Mouse (Mus musculus) erythroblast, embryonic 14.5 days (primary cell): Measurements from ENCODE around the gene Rsph6a. TPM values are rescaled to one million over a fixed set of nuclear protein-coding genes. Genes with fewer than 3 reads are reported as not detected.

Experiments
- H3K27me3 ChIP-seq: 2 replicates; pipeline ENCODE4 v1.6.1; 2012; ENCODE audit warnings: inconsistent platforms; ENCODE audit not compliant: control insufficient read depth
- H3K36me3 ChIP-seq: 2 replicates; pipeline ENCODE4 v1.6.1; 2012; ENCODE audit warnings: mild to moderate bottlenecking, inconsistent platforms; ENCODE audit not compliant: control insufficient read depth
- H3K4me1 ChIP-seq: 2 replicates; pipeline ENCODE4 v1.6.1; 2012; ENCODE audit warnings: inconsistent platforms; ENCODE audit not compliant: control insufficient read depth
- H3K4me3 ChIP-seq: replicated peaks from 2 replicates; pipeline ENCODE3; 2012; ENCODE audit warnings: moderate library complexity, mild to moderate bottlenecking, inconsistent platforms
- H3K9me3 ChIP-seq: 2 replicates; pipeline ENCODE4 v1.6.1; 2012; ENCODE audit warnings: low read length, inconsistent platforms, mixed read lengths; ENCODE audit not compliant: control insufficient read depth
- GATA1 ChIP-seq: IDR thresholded peaks from 2 replicates; pipeline ENCODE4 v1.6.1; 2012; ENCODE audit warnings: low read length, inconsistent platforms, mixed read lengths
- TAL1 ChIP-seq: IDR thresholded peaks from 3 replicates; pipeline ENCODE4 v1.6.1; 2012; ENCODE audit warnings: low read length, inconsistent platforms, mixed read lengths
- polyA plus RNA-seq: library from polyadenylated mRNA; stranded (reverse); fragments of >175 nt; gene quantifications from 2 replicates; pipeline ENCODE4 v1.2.3, GENCODE M21; 2012

The Rsph6a gene
- polyA plus RNA-seq, 1 experiment, result not detected

DNA sequence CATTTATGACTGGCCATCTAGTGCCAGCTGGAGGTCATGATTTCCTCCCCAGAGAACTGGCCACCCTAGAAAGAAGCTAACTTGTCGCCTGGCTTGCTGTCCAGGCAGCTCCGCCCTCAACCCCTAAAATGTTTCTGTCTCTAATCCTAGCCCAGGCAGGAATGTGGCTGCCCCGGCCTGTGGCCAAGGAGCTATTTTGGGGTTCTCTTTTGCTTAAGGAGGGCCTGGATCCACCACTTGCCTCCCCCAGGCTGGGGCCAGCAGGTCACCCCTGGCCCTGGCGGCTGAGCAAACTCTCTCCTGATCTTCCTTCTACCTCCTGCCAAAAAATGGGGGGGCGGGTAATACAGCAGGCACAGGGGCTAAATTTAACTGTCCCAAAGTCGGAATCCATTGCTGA lies 28.6 kb downstream of the Rsph6a start:
- Histone ChIP-seq H3K36me3 (peaks cover 60% of the 10 kb centered on the region), H3K4me1 (peaks cover 48% of the 10 kb centered on the region), H3K27me3 (peaks cover 3% of the 10 kb centered on the region), H3K4me3 (no peak overlapping the region), H3K9me3 (no peaks in the 10 kb centered on the region)
- TF ChIP-seq TAL1 (no peak), GATA1 (no peak)

DNA sequence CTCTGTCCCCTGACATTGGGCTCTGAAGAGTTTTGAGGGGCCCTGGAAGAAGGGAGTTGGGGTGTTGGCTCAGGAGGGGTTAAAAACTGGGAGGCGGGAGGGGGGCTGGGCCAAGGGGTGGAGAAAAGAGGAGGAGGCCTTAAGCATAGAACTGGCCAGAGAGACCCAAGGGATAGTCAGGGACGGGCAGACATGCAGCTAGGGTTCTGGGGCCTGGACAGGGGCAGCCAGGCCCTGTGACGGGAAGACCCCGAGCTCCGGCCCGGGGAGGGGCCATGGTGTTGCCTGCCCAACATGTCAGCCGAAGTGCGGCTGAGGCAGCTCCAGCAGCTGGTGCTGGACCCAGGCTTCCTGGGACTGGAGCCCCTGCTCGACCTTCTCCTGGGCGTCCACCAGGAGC lies 29.2 kb downstream of the Rsph6a start, which contains the start of gene Dmpk:
TSS of gene Dmpk (plus strand) at position 149 of the 400 bp plus-strand sequence.
- Histone ChIP-seq H3K4me3 (peak within 1 kb of the TSS; percentile 28), H3K4me1 (peaks cover 49% of the 10 kb centered on the region), H3K36me3 (peaks cover 56% of the 10 kb centered on the region), H3K27me3 (peaks cover 3% of the 10 kb centered on the region), H3K9me3 (no peaks in the 10 kb centered on the region)
- TF ChIP-seq GATA1 (no peak), TAL1 (no peak)

DNA sequence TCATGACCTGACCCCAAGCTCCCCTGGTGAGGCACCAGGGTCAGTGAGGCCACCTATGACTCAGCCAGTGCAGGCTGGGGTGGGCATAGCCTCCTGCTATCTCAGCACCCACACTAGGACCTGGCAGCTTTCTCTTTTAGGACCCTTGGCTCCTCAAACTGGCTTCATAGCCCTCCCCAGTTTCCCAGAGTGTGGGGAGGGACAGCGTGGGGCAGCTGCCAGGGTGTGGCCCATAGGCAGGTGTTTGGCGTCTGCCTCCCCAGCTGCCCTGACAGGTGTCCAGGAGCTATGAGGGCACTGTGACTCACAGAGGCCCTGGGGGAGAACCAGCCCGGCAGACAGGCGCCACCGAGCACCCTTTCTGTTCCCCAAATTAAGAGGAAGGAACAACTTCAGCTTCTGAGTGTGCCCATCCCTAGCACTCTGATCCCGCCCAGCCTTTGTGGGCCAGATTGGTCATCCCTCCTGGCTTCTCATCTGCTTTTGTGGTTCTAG lies 29.8 kb downstream of the Rsph6a start:
- Histone ChIP-seq H3K4me3 (peak overlapping the region; percentile 28), H3K4me1 (peaks cover 49% of the 10 kb centered on the region), H3K9me3 (no peaks in the 10 kb centered on the region), H3K27me3 (peaks cover 3% of the 10 kb centered on the region), H3K36me3 (peaks cover 50% of the 10 kb centered on the region)
- TF ChIP-seq TAL1 (no peak), GATA1 (no peak)

DNA sequence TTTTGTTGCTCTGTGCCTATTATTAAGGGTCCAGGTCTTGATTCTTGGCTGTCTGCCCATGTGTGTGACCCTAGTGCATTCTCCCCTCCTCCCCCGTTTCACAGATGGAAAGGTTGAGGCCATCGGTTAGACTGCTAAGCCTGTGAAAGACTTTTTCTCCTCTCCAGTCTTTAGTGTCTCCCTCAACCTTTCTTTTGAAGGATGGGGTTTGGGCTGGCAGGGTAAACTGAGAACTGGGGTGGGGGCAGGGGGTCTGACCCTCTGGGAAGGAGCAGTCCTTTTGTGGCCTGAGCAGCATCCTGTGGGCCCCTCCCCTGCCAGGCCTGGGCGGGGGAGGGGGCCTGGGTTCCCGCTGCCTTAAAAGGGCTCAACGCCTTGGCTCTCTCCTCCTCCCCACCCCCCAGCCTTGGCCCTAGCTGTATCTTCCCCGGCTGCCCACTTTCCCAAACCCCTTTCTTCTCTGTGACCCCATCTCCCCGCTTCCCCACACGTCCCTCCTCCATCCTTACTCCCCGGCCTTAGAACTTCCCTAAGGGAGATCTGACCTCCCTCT lies 30.5 kb downstream of the Rsph6a start:
- H3K36me3 ChIP-seq, result peaks cover 44% of the 10 kb centered on the region
- H3K4me1 ChIP-seq, result peaks cover 49% of the 10 kb centered on the region
- no peaks in the 10 kb centered on the region for H3K9me3 ChIP-seq
- TF ChIP-seq TAL1 (no peak), GATA1 (no peak)
- peaks cover 3% of the 10 kb centered on the region for H3K27me3 ChIP-seq
- H3K4me3 ChIP-seq, result no peak overlapping the region

DNA sequence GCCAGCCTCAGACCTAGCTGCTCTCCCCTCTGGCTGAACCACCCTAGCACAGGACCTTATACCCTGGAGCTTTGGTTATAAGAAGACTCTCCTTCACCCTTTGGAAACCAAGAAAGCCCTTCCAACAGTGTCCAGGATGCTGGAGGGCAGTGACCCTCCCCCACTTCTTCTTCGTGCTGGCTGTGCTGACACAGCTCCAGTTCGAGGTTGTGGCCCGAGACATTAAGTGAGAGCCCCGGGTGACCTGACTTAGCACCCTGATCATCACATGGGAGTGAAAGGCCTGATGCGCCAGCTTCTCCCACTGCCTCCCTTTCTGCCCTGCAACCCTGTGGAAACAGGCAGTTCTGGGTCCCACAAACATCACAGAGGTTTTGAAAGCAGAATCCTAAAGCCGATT lies 31.0 kb downstream of the Rsph6a start:
- peaks cover 49% of the 10 kb centered on the region for H3K4me1 ChIP-seq
- TF ChIP-seq TAL1, result no peak
- TF ChIP-seq GATA1, result no peak
- H3K9me3 ChIP-seq, result no peaks in the 10 kb centered on the region
- peak overlapping the region; percentile 57 for H3K4me3 ChIP-seq
- H3K36me3 ChIP-seq, result peaks cover 39% of the 10 kb centered on the region
- peaks cover 3% of the 10 kb centered on the region for H3K27me3 ChIP-seq

DNA sequence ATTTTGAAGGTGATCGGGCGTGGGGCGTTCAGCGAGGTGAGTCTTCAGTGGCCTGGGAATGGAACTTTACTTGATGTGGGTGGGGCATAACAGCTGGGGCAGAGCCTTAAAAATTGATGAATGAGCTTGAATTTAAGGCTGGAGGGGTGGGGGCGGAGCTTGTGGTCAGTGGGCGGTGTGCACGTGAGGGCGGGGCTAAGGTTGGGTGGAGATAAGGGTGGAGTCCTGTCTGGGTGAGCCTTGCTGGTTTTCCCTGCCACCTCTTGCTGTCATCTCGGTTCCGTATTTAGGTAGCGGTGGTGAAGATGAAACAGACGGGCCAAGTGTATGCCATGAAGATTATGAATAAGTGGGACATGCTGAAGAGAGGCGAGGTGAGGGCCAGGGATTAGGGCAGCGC lies 31.6 kb downstream of the Rsph6a start:
- Histone ChIP-seq H3K4me1 (peaks cover 49% of the 10 kb centered on the region), H3K4me3 (peak overlapping the region; percentile 57), H3K36me3 (peaks cover 36% of the 10 kb centered on the region), H3K9me3 (no peaks in the 10 kb centered on the region), H3K27me3 (peaks cover 3% of the 10 kb centered on the region)
- peak; percentile 53; the same call in 1 of the 2 replicates for TF ChIP-seq GATA1
- TF ChIP-seq TAL1, result no peak

DNA sequence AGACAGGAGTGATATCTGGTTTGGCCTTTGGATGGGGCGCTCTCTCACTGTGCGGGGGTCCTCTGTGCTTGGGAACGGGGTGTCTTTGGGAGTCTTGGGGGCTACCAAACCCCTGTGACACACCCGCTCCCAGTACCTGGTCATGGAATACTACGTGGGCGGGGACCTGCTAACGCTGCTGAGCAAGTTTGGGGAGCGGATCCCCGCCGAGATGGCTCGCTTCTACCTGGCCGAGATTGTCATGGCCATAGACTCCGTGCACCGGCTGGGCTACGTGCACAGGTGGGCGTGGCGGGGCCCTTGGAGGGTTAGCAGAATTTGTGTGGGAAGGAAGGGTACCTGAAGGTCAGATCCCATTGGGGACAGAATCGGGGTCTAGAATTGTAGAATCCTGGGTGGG lies 32.3 kb downstream of the Rsph6a start:
- peaks cover 10% of the 10 kb centered on the region for H3K27me3 ChIP-seq
- no peaks in the 10 kb centered on the region for H3K9me3 ChIP-seq
- TF ChIP-seq TAL1, result no peak
- no peak for TF ChIP-seq GATA1
- H3K36me3 ChIP-seq, result peaks cover 29% of the 10 kb centered on the region
- peaks cover 49% of the 10 kb centered on the region for H3K4me1 ChIP-seq
- no peak overlapping the region for H3K4me3 ChIP-seq

DNA sequence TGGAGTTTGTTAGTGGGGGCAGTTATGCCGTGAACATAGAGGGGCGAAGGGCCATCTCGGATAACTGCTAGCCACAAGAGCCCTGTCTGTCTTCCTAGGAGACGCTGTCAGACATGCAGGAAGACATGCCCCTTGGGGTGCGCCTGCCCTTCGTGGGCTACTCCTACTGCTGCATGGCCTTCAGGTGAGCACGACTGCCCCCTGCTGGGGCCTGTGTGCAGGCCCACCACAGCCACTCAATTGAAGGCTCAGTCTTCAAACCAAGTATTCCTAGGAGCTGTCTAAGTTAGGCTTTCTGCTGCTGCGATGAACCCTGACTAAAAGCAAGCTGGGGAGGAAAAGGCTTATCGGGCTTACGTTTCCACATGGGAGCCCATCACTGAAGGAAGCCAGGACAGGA lies 34.3 kb downstream of the Rsph6a start:
- Histone ChIP-seq H3K4me1 (peaks cover 67% of the 10 kb centered on the region), H3K4me3 (no peak overlapping the region), H3K9me3 (no peaks in the 10 kb centered on the region), H3K36me3 (peaks cover 16% of the 10 kb centered on the region), H3K27me3 (peaks cover 21% of the 10 kb centered on the region)
- TF ChIP-seq GATA1 (no peak), TAL1 (no peak)

GRCm38 (mm10) chr7:19091913-19092312 lies 37.4 kb downstream of the Rsph6a start:
- Histone ChIP-seq H3K27me3 (peaks cover 45% of the 10 kb centered on the region), H3K36me3 (peaks cover 14% of the 10 kb centered on the region), H3K4me3 (no peak overlapping the region), H3K4me1 (peaks cover 69% of the 10 kb centered on the region), H3K9me3 (no peaks in the 10 kb centered on the region)
- TF ChIP-seq GATA1, result no peak
- TF ChIP-seq TAL1, result no peak
